Mouse (Mus musculus) G1E (cell line): ENCODE measurements at regions not wholly inside any gene's neighbourhood (a gene's known extent, or its start where the extent isn't known, plus 50 kb on each side); places are given as distances from the start of the nearest gene placed in this dataset.

Source experiments
- CTCF ChIP-seq: IDR thresholded peaks from 2 replicates; pipeline ENCODE4 v1.5.1; 2012; ENCODE audit warnings: low read depth, low read length, inconsistent platforms, mixed read lengths
- GATA1 ChIP-seq: IDR thresholded peaks from 2 replicates; pipeline ENCODE4 v1.6.1; 2012; ENCODE audit warnings: borderline replicate concordance, low read length, inconsistent platforms, mixed read lengths
- GATA2 ChIP-seq: IDR thresholded peaks from 2 replicates; pipeline ENCODE4 v1.6.1; 2012; ENCODE audit warnings: low read depth, low read length, inconsistent platforms, borderline replicate concordance
- POLR2AphosphoS5 ChIP-seq: IDR thresholded peaks from 2 replicates; pipeline ENCODE4 v1.6.1; 2012; ENCODE audit warnings: low read depth, low read length, inconsistent platforms; ENCODE audit not compliant: insufficient replicate concordance
- TAL1 ChIP-seq: conservative IDR thresholded peaks from 2 replicates; pipeline ENCODE4 v1.6.1; 2012; ENCODE audit warnings: low read depth, low read length, inconsistent platforms, mixed read lengths

DNA sequence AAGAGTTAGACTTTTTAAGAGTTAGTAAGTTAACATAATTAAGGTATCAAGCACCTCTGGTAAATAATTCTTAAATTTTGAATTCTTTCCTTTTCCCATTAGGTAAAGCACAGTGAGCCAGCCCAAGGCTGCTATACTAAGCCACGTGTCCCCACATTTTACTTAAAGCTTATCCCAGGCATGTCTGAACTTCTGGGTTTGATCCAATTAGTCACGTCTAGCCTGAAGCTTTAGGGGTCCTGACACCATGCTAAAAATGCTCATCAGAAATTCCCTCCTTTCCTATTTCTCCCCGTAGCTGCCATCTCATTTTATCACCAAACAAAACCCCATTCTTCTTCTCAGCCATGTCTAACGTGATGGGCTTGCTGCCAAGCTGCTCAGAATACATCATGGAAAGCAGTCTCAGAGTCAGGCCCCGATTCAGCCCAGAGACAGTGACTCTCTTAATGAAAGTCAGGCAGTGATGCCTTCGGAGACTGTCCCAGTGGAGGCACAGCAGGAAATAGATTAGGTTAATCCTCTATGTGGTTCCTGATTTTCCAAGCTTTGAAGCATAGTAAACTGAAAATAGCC is 315.5 kb downstream of the Ccser2 start:
- TF ChIP-seq CTCF (no peak), GATA1 (no peak), GATA2 (no peak), TAL1 (no peak), POLR2AphosphoS5 (no peak)
